Mouse (Mus musculus) kidney, adult 2 months (tissue): Measurements from ENCODE around the gene Olfr1392. TPM values are rescaled to one million over a fixed set of nuclear protein-coding genes. Genes with fewer than 3 reads are reported as not detected.

ENCODE experiments used
- DNase-seq: peaks from one replicate; pipeline ENCODE4 v3.0.0; 2021
- H3K27ac ChIP-seq: fragments of 200-500 bp; 2 replicates; pipeline ENCODE4 v1.5.1; 2012; ENCODE audit warnings: low read depth, low read length, control low read depth, inconsistent platforms; ENCODE audit not compliant: insufficient read depth
- H3K27me3 ChIP-seq: fragments of 200-500 bp; replicated peaks from 2 replicates; pipeline ENCODE4 v1.6.1; 2012; ENCODE audit warnings: mild to moderate bottlenecking, moderate library complexity, low read length, inconsistent platforms; ENCODE audit not compliant: control insufficient read depth, insufficient read depth
- H3K36me3 ChIP-seq: fragments of 200-500 bp; 2 replicates; pipeline ENCODE4 v1.6.1; 2012; ENCODE audit warnings: mild to moderate bottlenecking, moderate library complexity, low read length, inconsistent platforms; ENCODE audit not compliant: control insufficient read depth, insufficient read depth
- H3K4me1 ChIP-seq: fragments of 200-500 bp; 2 replicates; pipeline ENCODE4 v1.6.1; 2011; ENCODE audit warnings: low read length; ENCODE audit not compliant: control insufficient read depth, insufficient read depth
- H3K4me3 ChIP-seq: fragments of 200-500 bp; 2 replicates; pipeline ENCODE4 v1.5.1; 2011; ENCODE audit warnings: mild to moderate bottlenecking, low read depth, low read length, control low read depth; ENCODE audit not compliant: insufficient read depth
- CTCF ChIP-seq: fragments of 200-500 bp; conservative IDR thresholded peaks from 2 replicates; pipeline ENCODE4 v1.5.1; 2011; ENCODE audit warnings: low read depth, mild to moderate bottlenecking, control low read depth, low read length, moderate library complexity, mixed read lengths; ENCODE audit not compliant: insufficient read depth, insufficient read length
- POLR2A ChIP-seq: fragments of 200-500 bp; IDR thresholded peaks from one replicate; pipeline ENCODE4 v1.6.1; 2011; ENCODE audit warnings: low read depth, low read length, control low read depth
- WGBS: fragments of 180-500 bp; shearing (Covaris S2); methylation state at CpG from one replicate; pipeline ENCODE4 v1.1.7; 2018; 5-methylcytosine and 5-hydroxymethylcytosine counted together
- polyA plus RNA-seq: library from polyadenylated mRNA; depleted of rRNA; stranded (reverse); fragments of >200 nt; gene quantifications from 2 replicates; pipeline ENCODE4 v1.2.3, GENCODE M21; 2012; rRNA removed

Olfr1392 gene
- polyA plus RNA-seq, 1 experiment, result 0.47 TPM

GRCm38 (mm10) chr11:49322442-49322841 is 37.4 kb downstream of the Olfr1392 start, which contains the start of gene Olfr1391:
TSS of gene Olfr1391 (plus strand) at chr11:49322742.
- Histone ChIP-seq H3K4me1 (no peaks in the 10 kb centered on the region), H3K27ac (no peak within 1 kb of the TSS), H3K36me3 (no peaks in the 10 kb centered on the region), H3K27me3 (no peaks in the 10 kb centered on the region), H3K4me3 (no peak within 1 kb of the TSS)
- 80% methylated on average over 2 of the region's 2 CpGs for WGBS
- TF ChIP-seq CTCF (no peak), POLR2A (no peak)
- no peak for DNase-seq

DNA sequence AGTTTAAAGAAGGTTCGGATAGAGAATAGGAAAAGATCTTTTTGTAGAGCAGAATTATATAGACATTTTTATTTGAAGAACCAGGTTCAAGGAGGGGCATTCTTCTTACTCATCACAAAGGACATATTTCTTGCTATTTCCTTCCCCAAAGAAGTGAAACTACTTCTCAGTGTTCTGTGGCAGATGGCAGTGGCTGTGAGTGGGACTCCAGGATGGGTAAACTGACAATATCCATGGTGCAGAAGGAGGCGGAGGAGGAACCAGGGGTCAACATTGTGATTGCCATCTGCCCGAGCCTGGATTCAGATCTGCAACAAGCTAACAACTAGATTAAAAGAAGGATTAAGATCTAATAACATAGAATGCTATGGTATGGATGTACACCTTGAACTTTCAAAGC is 41.6 kb downstream of the Olfr1392 start:
- Histone ChIP-seq H3K4me3 (no peak overlapping the region), H3K27ac (no peak overlapping the region), H3K4me1 (no peaks in the 10 kb centered on the region), H3K27me3 (no peaks in the 10 kb centered on the region), H3K36me3 (no peaks in the 10 kb centered on the region)
- DNase-seq, result no peak
- 78% methylated on average over 3 of the region's 3 CpGs for WGBS
- no peak for TF ChIP-seq POLR2A
- no peak for TF ChIP-seq CTCF

GRCm38 (mm10) chr11:49329686-49330085 is 44.6 kb downstream of the Olfr1392 start:
- no peaks in the 10 kb centered on the region for H3K4me1 ChIP-seq
- no peaks in the 10 kb centered on the region for H3K36me3 ChIP-seq
- H3K27ac ChIP-seq, result no peak overlapping the region
- 83% methylated on average over 1 of the region's 1 CpGs for WGBS
- TF ChIP-seq CTCF, result no peak
- no peak for TF ChIP-seq POLR2A
- no peaks in the 10 kb centered on the region for H3K27me3 ChIP-seq
- no peak for DNase-seq
- no peak overlapping the region for H3K4me3 ChIP-seq

- H3K27ac ChIP-seq, result no peak within 1 kb of the TSS
- no peaks in the 10 kb centered on the region for H3K4me1 ChIP-seq
- no peak within 1 kb of the TSS for H3K4me3 ChIP-seq
- no peaks in the 10 kb centered on the region for H3K36me3 ChIP-seq
- WGBS, result 88% methylated on average over 1 of the region's 1 CpGs
- no peaks in the 10 kb centered on the region for H3K27me3 ChIP-seq
- DNase-seq, result no peak
- no peak for TF ChIP-seq POLR2A
- TF ChIP-seq CTCF, result no peak
Observed at GRCm38 (mm10) chr11:49334888-49335287, 49.8 kb downstream of the Olfr1392 start, which contains the start of gene Olfr1390. TSS of gene Olfr1390 (plus strand) at chr11:49335188.

DNA sequence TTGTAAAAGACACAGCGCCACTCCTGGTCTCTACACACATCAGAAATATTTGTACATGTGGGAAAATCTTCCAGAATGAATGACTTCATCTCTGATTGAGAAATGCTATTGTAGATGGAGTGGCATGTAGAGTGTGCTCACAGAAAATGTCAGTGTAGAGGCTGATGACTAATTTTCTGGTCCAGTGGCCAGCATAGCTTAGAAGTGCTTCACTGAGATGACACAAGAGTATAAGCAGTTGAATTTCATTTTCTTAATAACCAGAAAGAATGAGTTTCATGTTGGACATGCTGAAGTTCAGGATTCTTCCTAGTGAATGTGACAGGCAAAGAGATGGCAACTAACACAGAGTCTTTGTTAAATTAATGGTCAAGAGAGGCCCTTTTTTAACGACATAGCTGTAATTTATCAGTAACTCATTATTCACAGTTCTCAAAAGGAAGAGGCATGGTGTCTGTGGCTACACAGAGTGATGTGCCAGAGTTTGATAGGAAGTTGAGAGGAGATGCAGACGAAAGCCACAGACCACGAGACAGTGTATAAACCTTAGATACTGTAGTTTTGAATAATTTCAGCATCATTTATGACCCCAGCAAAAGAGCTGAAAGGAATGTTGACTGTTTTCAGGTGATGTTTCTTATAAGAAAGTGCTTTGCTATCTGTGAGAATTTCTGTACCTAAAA is 52.2 kb downstream of the Olfr1392 start:
- TF ChIP-seq CTCF, result no peak
- TF ChIP-seq POLR2A, result no peak
- H3K4me3 ChIP-seq, result no peak overlapping the region
- no peaks in the 10 kb centered on the region for H3K36me3 ChIP-seq
- no peak overlapping the region for H3K27ac ChIP-seq
- WGBS, result 49% methylated on average over 4 of the region's 4 CpGs
- no peak for DNase-seq
- H3K4me1 ChIP-seq, result no peaks in the 10 kb centered on the region
- H3K27me3 ChIP-seq, result no peaks in the 10 kb centered on the region

Other genes starting within 250 kb of the Olfr1392 start
- gene 9930111J21Rik2, start 234.0 kb upstream of the Olfr1392 start, polyA plus RNA-seq, result 1.4 and 2.4 TPM in 2 replicates
- gene Tgtp2, start 221.1 kb upstream of the Olfr1392 start, polyA plus RNA-seq, result 12.1 and 15.1 TPM in 2 replicates
- 4.5 and 8.4 TPM in 2 replicates for gene Ifi47, start 208.7 kb upstream of the Olfr1392 start, polyA plus RNA-seq
- 2.7 and 4.1 TPM in 2 replicates for gene Olfr1396, start 170.4 kb upstream of the Olfr1392 start, polyA plus RNA-seq
- not detected in 2 replicates for gene Olfr1395, start 143.0 kb upstream of the Olfr1392 start, polyA plus RNA-seq
- 0.02 TPM in 1 of 2 replicates, not detected in the other for gene Olfr1394, start 130.9 kb upstream of the Olfr1392 start, polyA plus RNA-seq
- gene Btnl9, start 98.1 kb upstream of the Olfr1392 start, polyA plus RNA-seq, result 6.4 and 7.5 TPM in 2 replicates
- 2.0 and 2.6 TPM in 2 replicates for gene Zfp62, start 82.0 kb upstream of the Olfr1392 start, polyA plus RNA-seq
- gene Mgat1, start 41.1 kb upstream of the Olfr1392 start, polyA plus RNA-seq, result 157 and 198 TPM in 2 replicates
- 0.72 and 1.5 TPM in 2 replicates for gene Olfr1393, start 7.0 kb upstream of the Olfr1392 start, polyA plus RNA-seq
- gene Olfr10, start 19.5 kb downstream of the Olfr1392 start, polyA plus RNA-seq, result not detected in 2 replicates
- gene Olfr1391, start 37.5 kb downstream of the Olfr1392 start, polyA plus RNA-seq, result not detected in 2 replicates
- gene Olfr1390, start 49.9 kb downstream of the Olfr1392 start, polyA plus RNA-seq, result not detected in 2 replicates
- gene Olfr1389, start 137.8 kb downstream of the Olfr1392 start, polyA plus RNA-seq, result not detected in 2 replicates
- gene Olfr1388, start 151.3 kb downstream of the Olfr1392 start, polyA plus RNA-seq, result 0.02 and 0.04 TPM in 2 replicates
- gene Olfr1387, start 170.1 kb downstream of the Olfr1392 start, polyA plus RNA-seq, result not detected in 2 replicates
- not detected in 2 replicates for gene Olfr1386, start 179.8 kb downstream of the Olfr1392 start, polyA plus RNA-seq
- gene Olfr1385, start 203.8 kb downstream of the Olfr1392 start, polyA plus RNA-seq, result not detected in 2 replicates
- gene Olfr1384, start 221.4 kb downstream of the Olfr1392 start, polyA plus RNA-seq, result not detected in 2 replicates
- gene Olfr1383, start 234.4 kb downstream of the Olfr1392 start, polyA plus RNA-seq, result not detected in 2 replicates
- not detected in 2 replicates for gene Olfr1382, start 243.0 kb downstream of the Olfr1392 start, polyA plus RNA-seq